Mouse (Mus musculus): ENCODE data around the gene Umad1.

Gene Umad1

DNA sequence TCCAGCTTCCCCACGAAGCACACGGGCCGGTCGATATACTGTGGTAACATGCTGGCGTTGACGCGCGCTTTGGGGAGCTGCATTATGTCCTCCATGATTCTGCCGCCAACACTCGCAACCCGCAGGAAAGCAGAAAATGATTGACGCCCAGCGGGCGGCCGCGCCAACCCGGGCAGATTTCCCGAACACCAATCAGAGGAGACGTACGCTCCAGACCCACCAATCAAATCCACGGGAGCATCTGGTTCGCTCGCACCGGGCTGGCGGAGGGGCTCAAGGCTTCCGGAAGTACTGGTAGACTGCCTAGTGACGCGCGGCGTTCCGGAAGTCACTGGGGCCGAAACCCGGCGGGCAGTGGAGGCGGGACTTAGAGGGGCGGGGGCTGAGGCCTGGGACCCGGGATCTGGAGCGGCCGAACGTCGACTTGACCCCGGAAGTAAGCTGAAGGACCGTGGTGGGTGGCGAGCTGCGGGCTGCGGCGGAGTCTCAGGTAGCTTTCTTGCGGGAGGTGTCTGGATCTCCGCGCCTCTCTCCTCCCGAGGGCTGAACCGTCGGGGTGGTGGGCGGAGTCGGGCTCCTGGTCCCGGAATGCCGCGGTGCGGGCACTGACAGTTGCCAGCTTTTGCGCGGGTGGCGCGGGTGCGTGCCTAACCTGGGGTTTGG is at the start of gene Umad1, which contains the start of the genes Rpa3 and Gm45062:
TSS of gene Umad1 (plus strand) at position 285 of the 663 bp plus-strand sequence.
TSS of gene Rpa3 (minus strand) at position 170 of the 663 bp plus-strand sequence.
TSS of gene Gm45062 (plus strand) at position 447 of the 663 bp plus-strand sequence.
- DNase-seq, result peak; percentile 97

- peak; percentile 17 for DNase-seq
These were observed 49.3 kb upstream of the Umad1 start for GRCm38 (mm10) chr6:8209866-8210186.

GRCm38 (mm10) chr6:8210661-8211060 is 48.4 kb upstream of the Umad1 start:
- DNase-seq, result no peak

GRCm38 (mm10) chr6:8227035-8227434 is 32.1 kb upstream of the Umad1 start:
- DNase-seq, result no peak

DNA sequence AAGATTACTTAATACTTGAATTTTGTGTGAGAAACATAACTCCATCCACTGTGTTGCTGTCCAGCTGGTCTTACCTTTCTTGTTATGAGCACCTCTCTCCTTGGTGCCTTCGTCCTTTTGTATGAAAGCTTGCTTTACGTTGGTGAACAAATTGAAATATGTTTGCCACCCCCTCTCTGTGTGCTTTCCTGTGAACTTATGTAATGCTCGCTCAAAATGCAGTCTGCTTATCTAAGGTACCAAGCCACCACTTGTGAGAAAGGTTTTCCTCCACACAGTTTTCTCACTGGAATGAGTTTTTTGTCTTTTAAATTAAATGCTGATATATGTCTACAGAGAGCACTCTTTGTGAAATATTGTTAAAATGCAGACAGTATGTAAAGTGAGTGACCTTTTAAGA is 30.5 kb upstream of the Umad1 start:
- DNase-seq, result no peak

DNA sequence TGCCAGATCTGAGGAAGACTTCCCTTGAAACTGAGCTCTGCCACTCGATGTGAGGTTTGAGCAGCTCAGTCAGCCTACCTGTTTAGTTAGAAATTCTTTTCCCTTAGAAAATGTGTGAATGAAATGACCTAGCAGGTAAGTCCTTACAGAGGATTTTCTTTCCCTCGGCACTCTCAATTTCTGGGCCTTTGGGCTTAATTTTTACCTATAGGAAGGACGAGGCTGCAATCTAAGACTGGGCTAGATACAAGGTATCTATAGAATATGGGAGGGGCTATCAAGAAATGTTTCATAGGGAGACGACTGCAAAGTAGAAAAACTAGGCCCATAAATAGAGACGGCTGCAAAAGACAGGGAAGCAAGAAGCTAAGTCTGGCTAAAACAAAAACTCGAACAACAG is 772 bp upstream of the Umad1 start:
- DNase-seq, result no peak

- DNase-seq, result peak; percentile 33
These were observed 568 bp downstream of the Umad1 start for GRCm38 (mm10) chr6:8259667-8260044.

DNA sequence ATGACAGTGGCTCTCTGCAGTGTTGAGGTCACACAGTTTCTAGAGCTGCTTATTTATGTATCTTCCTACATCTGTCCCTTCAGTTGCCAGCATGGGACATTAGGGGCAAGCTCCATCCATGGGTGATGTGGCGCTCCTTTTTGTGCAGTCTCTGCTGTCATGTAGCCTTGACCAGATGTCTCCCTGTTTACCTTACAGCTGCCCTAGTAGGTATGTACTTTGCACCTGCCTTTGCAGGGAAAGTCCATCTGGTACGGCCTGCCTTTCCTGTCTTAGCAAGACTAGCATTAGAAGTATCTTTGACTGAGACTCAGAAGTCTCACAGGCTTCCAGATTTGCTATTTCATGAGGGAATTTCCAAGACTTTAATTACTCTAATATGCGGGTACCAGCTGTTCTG is 12.0 kb downstream of the Umad1 start:
- no peak for DNase-seq

DNA sequence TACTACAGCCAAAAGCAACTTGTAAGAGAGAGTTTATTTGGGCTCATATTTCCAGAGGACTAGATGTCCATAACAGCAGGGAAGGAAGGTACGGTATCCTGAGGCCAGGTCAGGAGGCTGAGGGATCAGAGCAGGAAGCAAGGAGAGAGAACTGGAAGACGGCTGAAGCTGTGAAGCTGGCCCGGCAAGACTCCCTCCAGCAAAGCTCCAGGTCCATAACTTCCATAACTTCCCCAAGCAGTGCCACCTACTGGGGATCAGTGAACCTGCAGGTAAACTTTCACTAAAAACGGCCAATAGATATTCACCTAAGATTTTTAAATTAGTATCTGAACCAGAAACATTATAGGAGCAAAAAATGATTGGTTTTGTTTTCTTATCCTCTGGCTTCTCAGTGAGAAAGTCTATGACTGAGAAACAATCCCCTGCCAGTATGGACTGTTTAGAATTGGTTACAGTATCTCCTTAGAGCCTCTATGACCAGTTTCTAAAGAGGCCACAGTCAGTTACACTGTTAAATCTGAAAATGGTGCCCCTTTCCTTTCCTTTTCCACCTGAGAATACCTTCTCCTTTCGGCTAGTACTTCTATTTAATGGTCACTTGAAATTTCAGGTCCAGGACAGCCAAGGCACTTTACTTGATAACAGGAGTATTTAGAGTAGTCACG is 15.4 kb downstream of the Umad1 start:
- peak; percentile 42 for DNase-seq

DNA sequence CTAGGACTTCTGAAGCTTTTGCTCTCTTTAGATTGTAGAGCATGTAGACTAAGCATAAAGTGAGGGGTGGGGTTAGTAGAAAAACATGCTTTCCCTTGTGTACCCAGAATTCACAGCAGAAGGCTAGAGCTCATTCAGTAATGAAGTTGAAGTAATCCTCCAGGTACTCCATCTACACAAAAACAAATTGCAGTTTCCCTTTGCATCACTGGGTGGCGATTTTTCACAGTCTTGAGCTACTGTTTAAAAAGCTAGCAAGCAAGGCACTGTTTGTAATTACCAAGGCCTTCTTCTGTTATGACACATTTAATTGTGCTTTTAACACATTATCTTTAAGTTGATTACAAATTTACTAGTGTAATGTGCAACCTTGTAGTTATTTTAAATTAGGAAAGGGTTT is 16.0 kb downstream of the Umad1 start:
- DNase-seq, result peak; percentile 60

DNA sequence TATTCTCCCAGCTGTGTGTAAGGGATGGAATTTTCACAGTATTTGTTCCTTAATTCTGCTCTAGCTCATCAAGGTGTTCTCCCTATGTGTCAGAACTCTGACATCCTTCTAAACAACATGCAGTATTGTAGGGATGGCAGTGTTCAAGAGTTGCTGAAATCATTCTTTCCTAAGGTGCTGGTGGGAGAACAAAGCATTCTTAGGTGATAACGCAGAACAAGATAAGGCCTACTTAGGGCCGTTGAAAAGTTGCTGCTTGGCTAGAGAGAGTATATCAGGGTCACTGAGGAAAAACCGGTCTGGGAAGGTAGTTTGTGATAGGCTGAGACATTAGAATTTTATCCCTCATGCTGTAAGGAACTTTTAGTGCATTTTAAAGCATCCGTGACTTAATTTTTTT is 17.3 kb downstream of the Umad1 start:
- no peak for DNase-seq

DNA sequence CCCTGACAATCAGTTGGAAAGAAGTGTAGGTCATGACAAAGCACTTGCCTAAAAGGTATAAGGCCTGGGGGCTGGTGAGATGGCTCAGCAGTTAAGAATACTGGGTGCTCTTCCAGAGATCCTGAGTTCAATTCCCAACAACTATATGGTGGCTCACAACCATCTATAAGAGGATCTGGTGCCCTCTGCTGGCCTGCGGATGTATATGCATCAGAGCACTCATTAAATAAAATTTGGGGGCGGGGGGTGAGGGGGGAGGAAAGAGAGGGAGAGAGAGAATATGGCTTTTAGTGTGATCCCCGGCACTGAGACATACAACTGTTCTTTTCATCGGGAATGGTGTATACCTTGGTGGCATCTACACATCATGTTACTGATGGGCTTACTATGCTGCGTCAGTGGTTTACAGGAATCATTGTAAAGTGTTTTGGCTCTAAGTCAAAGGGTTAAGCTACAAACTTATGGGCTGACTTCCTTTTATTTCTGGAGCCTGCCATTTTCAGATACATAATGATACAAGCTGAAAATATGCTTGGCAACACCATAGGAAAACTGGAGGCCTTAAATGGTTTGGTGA is 19.4 kb downstream of the Umad1 start:
- DNase-seq, result peak; percentile 8

DNA sequence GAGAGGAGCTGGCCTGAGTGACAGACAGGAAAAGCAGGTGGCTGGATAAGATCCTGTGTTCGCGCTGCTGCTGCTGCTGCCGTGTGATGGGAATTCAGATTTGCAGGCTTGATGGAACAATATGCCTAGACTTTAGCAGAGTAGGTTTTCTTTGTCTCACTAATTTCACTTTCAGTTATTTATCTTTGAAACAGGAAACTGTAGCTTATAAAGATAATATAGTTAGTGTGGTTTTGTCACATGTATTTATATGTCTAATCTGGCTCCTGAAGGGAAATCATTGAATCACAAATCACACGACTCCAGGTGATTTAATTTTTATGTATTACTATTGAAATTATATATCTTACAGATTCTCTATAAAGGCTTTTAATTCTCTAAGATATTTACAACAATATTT is 24.2 kb downstream of the Umad1 start:
- DNase-seq, result no peak

- DNase-seq, result no peak
These were observed 26.4 kb downstream of the Umad1 start for GRCm38 (mm10) chr6:8285401-8285960.

- DNase-seq, result no peak
These were observed 27.1 kb downstream of the Umad1 start for GRCm38 (mm10) chr6:8286146-8286545.

DNA sequence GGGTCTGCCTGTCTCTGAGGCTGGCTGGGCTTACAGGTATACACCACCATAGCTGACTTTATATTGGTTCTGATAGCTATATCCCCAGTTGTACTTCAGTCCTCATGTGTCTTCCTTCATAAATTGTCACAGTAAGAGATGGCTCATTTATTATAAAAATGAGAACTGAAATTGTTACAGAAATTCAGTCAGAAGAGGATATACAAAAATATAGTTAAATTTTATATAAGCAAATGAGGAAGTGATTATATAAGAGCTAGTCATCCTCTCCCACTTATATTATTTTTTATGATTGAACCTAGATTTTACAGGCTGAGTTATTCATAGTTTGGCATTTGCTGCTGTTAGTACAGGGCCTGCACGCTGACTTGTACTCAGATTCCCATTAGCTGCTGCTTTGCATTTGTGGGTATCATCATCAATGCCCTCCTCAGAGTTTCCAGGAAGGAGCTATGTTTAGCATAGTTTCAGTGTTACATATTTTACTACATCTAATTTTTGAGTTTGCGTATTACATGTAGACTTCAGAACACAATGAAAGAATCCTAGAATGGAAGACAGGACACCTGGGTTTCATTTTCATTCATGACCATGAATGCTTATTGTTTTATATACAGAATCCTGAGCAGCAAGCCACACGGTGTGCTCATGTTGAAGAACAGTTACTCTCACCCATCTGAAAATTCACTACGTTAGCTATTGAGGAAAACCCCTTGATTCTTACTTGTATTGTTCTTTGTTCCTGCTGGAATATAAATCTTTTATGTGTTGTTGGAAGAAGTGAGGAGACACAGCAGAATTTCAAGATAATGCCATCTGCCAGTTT is 29.9 kb downstream of the Umad1 start:
- DNase-seq, result no peak

DNA sequence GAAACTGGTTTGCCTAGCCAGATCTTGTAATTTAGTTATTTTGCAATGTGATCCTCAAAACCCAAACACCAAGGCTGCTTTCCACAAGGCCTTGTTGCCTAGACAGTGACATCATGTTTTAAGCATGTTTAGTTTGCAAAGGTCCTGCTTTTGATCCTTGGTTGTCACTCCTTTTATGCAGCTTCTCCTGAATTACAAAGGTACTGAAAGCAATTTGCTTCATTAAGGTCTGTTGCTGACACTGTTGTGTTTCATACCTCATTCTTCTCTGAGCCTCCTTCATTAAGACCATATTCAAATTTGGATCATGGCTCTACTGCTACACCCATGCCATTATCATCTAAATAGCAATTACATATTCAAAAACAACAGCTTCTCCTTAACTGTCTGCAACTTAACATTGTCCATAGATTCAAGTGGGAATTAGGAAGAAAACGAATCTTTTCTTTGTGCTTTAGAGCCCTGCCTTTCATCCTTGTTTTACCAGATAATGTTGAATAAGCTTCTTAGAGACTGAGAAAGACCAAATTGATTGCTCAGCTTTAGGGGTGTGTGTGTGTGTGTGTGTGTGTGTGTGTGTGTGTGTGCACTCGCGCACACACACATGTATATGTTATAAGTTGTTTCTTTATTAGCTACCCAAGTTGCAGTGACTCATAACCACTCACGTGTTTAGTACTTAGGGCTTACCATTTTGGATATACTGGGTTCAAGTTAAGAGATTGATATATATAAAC is 35.1 kb downstream of the Umad1 start:
- no peak for DNase-seq

GRCm38 (mm10) chr6:8299066-8299863 is 40.2 kb downstream of the Umad1 start:
- no peak for DNase-seq

- DNase-seq, result no peak
These were observed 49.0 kb downstream of the Umad1 start for GRCm38 (mm10) chr6:8307878-8308775.

DNA sequence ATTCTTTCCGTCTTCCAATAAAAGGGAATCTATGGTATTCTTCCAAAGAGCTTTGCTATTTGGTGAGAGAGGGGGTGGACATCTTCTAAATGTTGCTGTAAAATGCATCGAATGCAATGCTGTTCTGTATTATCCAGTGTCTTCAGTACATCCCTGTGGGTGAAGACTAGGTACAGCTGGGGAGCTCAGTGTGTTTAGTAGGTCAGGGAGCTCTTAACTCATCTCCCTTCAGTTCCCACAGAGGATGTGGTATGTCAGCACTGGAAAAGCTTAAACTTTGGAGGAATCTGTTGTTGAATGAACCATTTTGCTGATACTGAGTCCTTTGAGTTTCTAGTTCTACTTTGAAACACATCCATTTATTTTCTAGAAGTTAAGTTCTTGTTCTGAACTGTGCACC is 53.5 kb downstream of the Umad1 start:
- no peak for DNase-seq

Measured in right cerebral cortex, postnatal 4 days (tissue).